Mouse (Mus musculus): ENCODE results near the gene Gm16253.

- TF ChIP-seq POLR2A (IDR thresholded peaks at IDR 0.05; ENCODE audit: insufficient read depth, low read depth, low read length), result no peak
- no peak for TF ChIP-seq CTCF (IDR thresholded peaks at IDR 0.05)
Observed at GRCm38 (mm10) chr3:96602704-96603084, 25.9 kb downstream of the Gm16253 start.
